8 mouse cellular contexts compared by ENCODE assay signal in genomic region chr12:58924025-58924424, GRCm38 (mm10).
DNase-seq lines count a peak whose midpoint lies in the region; ATAC-seq and TF ChIP-seq lines count a peak whose summit lies in the region.
"Had no signal": no experiment of that assay in that cellular context is flagged by ENCODE, and none has a peak within 500 bp of the region (broad histone marks: within the 10 kb centered on the region; RNA-seq: fewer than 3 reads in every experiment).

No protein-coding gene starts in this region.

- H3K4me2 ChIP-seq in midbrain, postnatal 0 days (ENCODE audit: low read depth, low read length, poor library complexity, severe bottlenecking), result no peak overlapping the region
- H3K4me2 ChIP-seq: embryonic facial prominence, embryonic 13.5 days had no signal

- no peaks in the 10 kb centered on the region for H3K9me3 ChIP-seq in midbrain, postnatal 0 days (ENCODE audit: low read length)
- H3K9me3 ChIP-seq: embryonic facial prominence, embryonic 13.5 days had no signal

- H3K4me3 ChIP-seq in layer of hippocampus, adult 2 months, result no peak overlapping the region
- no peak overlapping the region for H3K4me3 ChIP-seq in midbrain, postnatal 0 days (ENCODE audit: low read depth, low read length)
- H3K4me3 ChIP-seq: embryonic facial prominence, embryonic 13.5 days had no signal

- H3K36me3 ChIP-seq in midbrain, postnatal 0 days (ENCODE audit: insufficient read depth, low read length), result no peaks in the 10 kb centered on the region
- H3K36me3 ChIP-seq: embryonic facial prominence, embryonic 13.5 days had no signal

- peak; percentile 7 for DNase-seq in lung, postnatal 36 days
- DNase-seq in lung, postnatal 25 days (ENCODE audit: low spot score), result no peak
- DNase-seq in ZHBTc4 (ENCODE audit: low read depth, low spot score), result peak; percentile 54
- peak; percentile 52 for DNase-seq in embryo, embryonic 11 days
- DNase-seq in layer of hippocampus, adult 2 months (ENCODE audit: low spot score in 2 of 2), result peak; percentile 55 to 76
- peak; percentile 76 for DNase-seq in midbrain, postnatal 0 days (ENCODE audit: low spot score)

- no peaks in the 10 kb centered on the region for H3K27me3 ChIP-seq in midbrain, postnatal 0 days (ENCODE audit: insufficient read depth, low read length)
- H3K27me3 ChIP-seq: embryonic facial prominence, embryonic 13.5 days had no signal

- peak; percentile 89 for TF ChIP-seq CTCF in layer of hippocampus, adult 2 months (conservative IDR thresholded peaks at IDR 0.05)
- peak; percentile 85 for TF ChIP-seq CTCF in midbrain, postnatal 0 days (IDR thresholded peaks at IDR 0.05)

- H3K4me1 ChIP-seq in midbrain, postnatal 0 days (ENCODE audit: insufficient read depth, low read length), result no peaks in the 10 kb centered on the region
- H3K4me1 ChIP-seq: embryonic facial prominence, embryonic 13.5 days had no signal

- no peak overlapping the region for H3K27ac ChIP-seq in layer of hippocampus, adult 2 months
- no peak overlapping the region for H3K27ac ChIP-seq in midbrain, postnatal 0 days (ENCODE audit: low read depth, low read length)
- H3K27ac ChIP-seq: embryonic facial prominence, embryonic 13.5 days had no signal

- no peak overlapping the region for H3K9ac ChIP-seq in midbrain, postnatal 0 days (replicated peaks; ENCODE audit: low read length, poor library complexity, severe bottlenecking)
- H3K9ac ChIP-seq: embryonic facial prominence, embryonic 13.5 days had no signal

- ATAC-seq in midbrain, postnatal 0 days (ENCODE audit: low FRiP score), result no peak
- no peak for ATAC-seq in monocyte, adult 5-6 weeks (replicated peaks; ENCODE audit: insufficient number of reproducible peaks, low FRiP score, low TSS enrichment, poor library complexity, severe bottlenecking)

- WGBS in midbrain, postnatal 0 days, result 83% methylated on average over 3 of the region's 3 CpGs
